Mouse (Mus musculus) midbrain, postnatal 0 days (tissue): Measurements from ENCODE around the gene Copb1. TPM values are rescaled to one million over a fixed set of nuclear protein-coding genes. Genes with fewer than 3 reads are reported as not detected.

Experiments used
- ATAC-seq: fragments of 200-750 bp; cut with Nextera tagmentation; 2 replicates; pipeline ENCODE4 v1.8.0; 2017; ENCODE audit warnings: moderate number of reproducible peaks, mild to moderate bottlenecking, moderate TSS enrichment, moderate library complexity; ENCODE audit not compliant: low FRiP score
- DNase-seq: peaks from one replicate; pipeline ENCODE4 v3.0.0-alpha.2; 2015; ENCODE audit warnings: low spot score
- H3K27ac ChIP-seq: fragments of 300-500 bp; sonication (generic); 2 replicates; pipeline ENCODE4 v1.5.1; 2014; ENCODE audit warnings: low read depth, mild to moderate bottlenecking, low read length, mixed read lengths
- H3K27me3 ChIP-seq: fragments of 300-500 bp; sonication (generic); 2 replicates; pipeline ENCODE4 v1.6.1; 2014; ENCODE audit warnings: low read length, control low read depth, mixed read lengths; ENCODE audit not compliant: insufficient read depth
- H3K36me3 ChIP-seq: fragments of 300-500 bp; sonication (generic); 2 replicates; pipeline ENCODE4 v1.6.1; 2014; ENCODE audit warnings: low read length, control low read depth, mixed read lengths; ENCODE audit not compliant: insufficient read depth
- H3K4me1 ChIP-seq: fragments of 300-500 bp; sonication (generic); 2 replicates; pipeline ENCODE4 v1.6.1; 2014; ENCODE audit warnings: mild to moderate bottlenecking, control low read depth, antibody characterized with exemption, low read length, mixed read lengths; ENCODE audit not compliant: insufficient read depth
- H3K4me2 ChIP-seq: fragments of 300-500 bp; sonication (generic); 2 replicates; pipeline ENCODE4 v1.6.1; 2014; ENCODE audit warnings: low read depth, mild to moderate bottlenecking, low read length, mixed read lengths; ENCODE audit not compliant: poor library complexity, severe bottlenecking
- H3K4me3 ChIP-seq: fragments of 300-500 bp; sonication (generic); 2 replicates; pipeline ENCODE4 v1.5.1; 2014; ENCODE audit warnings: low read depth, mild to moderate bottlenecking, low read length, moderate library complexity
- H3K9ac ChIP-seq: fragments of 300-500 bp; sonication (generic); replicated peaks from 2 replicates; pipeline ENCODE4 v1.6.1; 2014; ENCODE audit warnings: mild to moderate bottlenecking, low read length, moderate library complexity, mixed read lengths; ENCODE audit not compliant: poor library complexity, severe bottlenecking
- H3K9me3 ChIP-seq: fragments of 300-500 bp; sonication (generic); 2 replicates; pipeline ENCODE4 v1.6.1; 2016; ENCODE audit warnings: low read length, control low read depth
- CTCF ChIP-seq: IDR thresholded peaks from 2 replicates; pipeline ENCODE4 v1.5.1; 2016; ENCODE audit warnings: antibody characterized with exemption, mild to moderate bottlenecking
- WGBS: fragments of 180-500 bp; shearing (Covaris S2); extraction: QIAGEN DNeasy Blood & Tissue Kit; methylation state at CpG from one replicate; pipeline ENCODE4 v1.1.7; 2014; 5-methylcytosine and 5-hydroxymethylcytosine counted together
- polyA plus RNA-seq: library from polyadenylated mRNA; unstranded; fragments of >200 nt; fragmentation: Nextera tagmentation; extraction: Ambion mirVana; gene quantifications from 2 replicates; pipeline ENCODE4 v1.2.1, GENCODE M21; 2015
- total RNA-seq: library from RNA; depleted of rRNA; stranded (reverse); fragments of >200 nt; gene quantifications from 2 replicates; pipeline ENCODE4 v1.2.3, GENCODE M21; 2014; rRNA removed

The Copb1 gene
- total and polyA plus RNA-seq, 2 experiments from 2014 or later = 47.1 to 65.1 TPM

GRCm38 (mm10) chr7:114169381-114169780 lies 85.1 kb downstream of the Copb1 start:
- WGBS = 77% methylated on average over 2 of the region's 2 CpGs
- no peaks in the 10 kb centered on the region for H3K9me3 ChIP-seq
- no peak overlapping the region for H3K9ac ChIP-seq
- H3K36me3 ChIP-seq = no peaks in the 10 kb centered on the region
- H3K27me3 ChIP-seq = no peaks in the 10 kb centered on the region
- H3K4me2 ChIP-seq = no peak overlapping the region
- TF ChIP-seq CTCF = no peak
- no peak overlapping the region for H3K4me3 ChIP-seq
- DNase-seq = no peak
- no peaks in the 10 kb centered on the region for H3K4me1 ChIP-seq
- ATAC-seq = no peak
- no peak overlapping the region for H3K27ac ChIP-seq

Other genes starting within 250 kb of the Copb1 start
- 41.3 and 58.7 TPM in 2 replicates for gene Rras2, start 136.9 kb downstream of the Copb1 start, total RNA-seq
- gene Rras2, start 136.9 kb downstream of the Copb1 start, polyA plus RNA-seq = 21.4 and 22.5 TPM in 2 replicates
- 158 and 167 TPM in 2 replicates for gene Psma1, start 21.4 kb upstream of the Copb1 start, total RNA-seq
- 317 and 329 TPM in 2 replicates for gene Psma1, start 21.4 kb upstream of the Copb1 start, polyA plus RNA-seq
- gene Pde3b, start 160.6 kb upstream of the Copb1 start, total RNA-seq = 9.5 and 12.9 TPM in 2 replicates
- gene Pde3b, start 160.6 kb upstream of the Copb1 start, polyA plus RNA-seq = 2.1 and 3.6 TPM in 2 replicates